Mouse (Mus musculus): ENCODE data around the gene Slc29a3. TPM values are rescaled to one million over a fixed set of nuclear protein-coding genes. Genes with fewer than 3 reads are reported as not detected.
"Not testable (repeated sequence)": the region's sequence is repeated elsewhere in the genome, so short reads cannot be mapped to it uniquely, and the experiment has no call there.

Slc29a3 gene
- polyA plus RNA-seq, 1 experiment from 2014 or later = 22.5 TPM

- no peak for DNase-seq (ENCODE audit: low spot score)
Observed at GRCm38 (mm10) chr10:60726896-60727295, 25.7 kb downstream of the Slc29a3 start.

GRCm38 (mm10) chr10:60724496-60724895, 28.1 kb downstream of the Slc29a3 start:
- no peak for DNase-seq (ENCODE audit: low spot score)

GRCm38 (mm10) chr10:60723345-60723744, 29.2 kb downstream of the Slc29a3 start:
- peak; percentile 51 for DNase-seq (ENCODE audit: low spot score)

GRCm38 (mm10) chr10:60721640-60722039, 31.0 kb downstream of the Slc29a3 start:
- no peak for DNase-seq (ENCODE audit: low spot score)

GRCm38 (mm10) chr10:60720461-60720860, 32.1 kb downstream of the Slc29a3 start:
- no peak for DNase-seq (ENCODE audit: low spot score)

- DNase-seq (ENCODE audit: low spot score) = no peak
Observed at GRCm38 (mm10) chr10:60718491-60718890, 34.1 kb downstream of the Slc29a3 start.

- DNase-seq (ENCODE audit: low spot score) = no peak
Observed at GRCm38 (mm10) chr10:60716449-60716848, 36.1 kb downstream of the Slc29a3 start.

- DNase-seq (ENCODE audit: low spot score) = not testable (repeated sequence)
Observed at GRCm38 (mm10) chr10:60712299-60712698, 40.3 kb downstream of the Slc29a3 start.

GRCm38 (mm10) chr10:60708837-60709236, 43.8 kb downstream of the Slc29a3 start:
- no peak for DNase-seq (ENCODE audit: low spot score)

GRCm38 (mm10) chr10:60706268-60706667, 46.3 kb downstream of the Slc29a3 start:
- no peak for DNase-seq (ENCODE audit: low spot score)

GRCm38 (mm10) chr10:60705134-60705533, 47.5 kb downstream of the Slc29a3 start:
- no peak for DNase-seq (ENCODE audit: low spot score)

- DNase-seq (ENCODE audit: low spot score) = no peak
Observed at GRCm38 (mm10) chr10:60697775-60698174, 54.8 kb downstream of the Slc29a3 start.

GRCm38 (mm10) chr10:60696975-60697374, 55.6 kb downstream of the Slc29a3 start:
- DNase-seq (ENCODE audit: low spot score) = peak; percentile 83

- DNase-seq (ENCODE audit: low spot score) = no peak
Observed at GRCm38 (mm10) chr10:60696390-60696789, 56.2 kb downstream of the Slc29a3 start, which contains the start of gene Cdh23. Gene Cdh23 (minus strand): TSS chr10:60696490.

- DNase-seq (ENCODE audit: low spot score) = peak; percentile 95
Observed at GRCm38 (mm10) chr10:60691671-60692390, 60.8 kb downstream of the Slc29a3 start.

GRCm38 (mm10) chr10:60690960-60691359, 61.6 kb downstream of the Slc29a3 start:
- DNase-seq (ENCODE audit: low spot score) = peak; percentile 40

- no peak for DNase-seq (ENCODE audit: low spot score)
Observed at GRCm38 (mm10) chr10:60689396-60689795, 63.2 kb downstream of the Slc29a3 start.

- DNase-seq (ENCODE audit: low spot score) = peak; percentile 65
Observed at GRCm38 (mm10) chr10:60687011-60687776, 65.4 kb downstream of the Slc29a3 start.

GRCm38 (mm10) chr10:60686641-60686975, 66.0 kb downstream of the Slc29a3 start:
- peak; percentile 15 for DNase-seq (ENCODE audit: low spot score)

- DNase-seq (ENCODE audit: low spot score) = peak; percentile 13
Observed at GRCm38 (mm10) chr10:60685764-60686640, 66.6 kb downstream of the Slc29a3 start.

- DNase-seq (ENCODE audit: low spot score) = no peak
Observed at GRCm38 (mm10) chr10:60678926-60679325, 73.7 kb downstream of the Slc29a3 start.

GRCm38 (mm10) chr10:60677319-60677718, 75.3 kb downstream of the Slc29a3 start:
- no peak for DNase-seq (ENCODE audit: low spot score)

All from thymus, postnatal 0 days (tissue).